Mouse (Mus musculus): ENCODE data around the gene Syce1. TPM values are rescaled to one million over a fixed set of nuclear protein-coding genes. Genes with fewer than 3 reads are reported as not detected.

Gene Syce1
- not detected in 2 replicates for total RNA-seq (2023)

GRCm38 (mm10) chr7:140787406-140788052 is at the start of gene Syce1:
Syce1 (minus strand) TSS chr7:140787852.

GRCm38 (mm10) chr7:140834968-140835757 is 47.5 kb upstream of the Syce1 start, which contains the start of gene Urah:
Urah (plus strand) TSS chr7:140835018.

GRCm38 (mm10) chr7:140821653-140822329 is 34.1 kb upstream of the Syce1 start, which contains the start of gene Zfp941:
Zfp941 (minus strand) TSS chr7:140822178.

GRCm38 (mm10) chr7:140763447-140764020 is 24.1 kb downstream of the Syce1 start, which contains the start of gene Cyp2e1:
Cyp2e1 (plus strand) TSS chr7:140763739.

Other genes starting within 250 kb of the Syce1 start
- gene Olfr538, start 220.0 kb downstream of the Syce1 start, total RNA-seq (2023) = not detected in 2 replicates
- gene Olfr46, start 186.6 kb downstream of the Syce1 start, total RNA-seq (2023) = 0.06 TPM in 1 of 2 replicates, not detected in the other
- gene Olfr61, start 158.9 kb downstream of the Syce1 start, total RNA-seq (2023) = not detected in 2 replicates
- not detected in 2 replicates for gene Olfr53, start 141.4 kb downstream of the Syce1 start, total RNA-seq (2023)
- gene Olfr539, start 127.9 kb downstream of the Syce1 start, total RNA-seq (2023) = not detected in 2 replicates
- gene Olfr45, start 105.9 kb downstream of the Syce1 start, total RNA-seq (2023) = 0.13 TPM in 1 of 2 replicates, not detected in the other
- gene Olfr541, start 90.6 kb downstream of the Syce1 start, total RNA-seq (2023) = not detected in 2 replicates
- gene Cyp2e1, start 24.1 kb downstream of the Syce1 start, total RNA-seq (2023) = not detected in 2 replicates
- not detected in 2 replicates for gene Zfp941, start 34.3 kb upstream of the Syce1 start, total RNA-seq (2023)
- gene Urah, start 47.2 kb upstream of the Syce1 start, total RNA-seq (2023) = not detected in 2 replicates
- gene Scgb1c1, start 57.7 kb upstream of the Syce1 start, total RNA-seq (2023) = not detected in 2 replicates
- gene Odf3, start 60.0 kb upstream of the Syce1 start, total RNA-seq (2023) = not detected in 2 replicates
- not detected in 2 replicates for gene Gm45785, start 68.5 kb upstream of the Syce1 start, total RNA-seq (2023)
- 98.6 and 113 TPM in 2 replicates for gene Ric8a, start 69.1 kb upstream of the Syce1 start, total RNA-seq (2023)
- 21.7 and 27.0 TPM in 2 replicates for gene Bet1l, start 69.7 kb upstream of the Syce1 start, total RNA-seq (2023)
- 110 and 137 TPM in 2 replicates for gene Psmd13, start 94.1 kb upstream of the Syce1 start, total RNA-seq (2023)
- 7.0 and 7.2 TPM in 2 replicates for gene Sirt3, start 94.5 kb upstream of the Syce1 start, total RNA-seq (2023)
- not detected in 2 replicates for gene Cox8b, start 112.6 kb upstream of the Syce1 start, total RNA-seq (2023)
- gene Nlrp6, start 133.1 kb upstream of the Syce1 start, total RNA-seq (2023) = not detected in 2 replicates
- gene Pgghg, start 153.5 kb upstream of the Syce1 start, total RNA-seq (2023) = 19.6 and 25.0 TPM in 2 replicates
- gene Ifitm5, start 162.4 kb upstream of the Syce1 start, total RNA-seq (2023) = 0.73 and 1.7 TPM in 2 replicates
- not detected in 2 replicates for gene Gm45717, start 168.1 kb upstream of the Syce1 start, total RNA-seq (2023)
- gene Ifitm2, start 168.1 kb upstream of the Syce1 start, total RNA-seq (2023) = 357 and 529 TPM in 2 replicates
- gene Ifitm1, start 179.4 kb upstream of the Syce1 start, total RNA-seq (2023) = 416 and 495 TPM in 2 replicates
- gene Ifitm3, start 222.9 kb upstream of the Syce1 start, total RNA-seq (2023) = 381 and 488 TPM in 2 replicates
- gene Ifitm6, start 230.1 kb upstream of the Syce1 start, total RNA-seq (2023) = 593 and 1,068 TPM in 2 replicates
- not detected in 2 replicates for gene Gm17387, start 241.3 kb upstream of the Syce1 start, total RNA-seq (2023)